Mouse (Mus musculus) hindbrain, embryonic 11.5 days (tissue): ENCODE measurements at regions not wholly inside any gene's neighbourhood (a gene's known extent, or its start where the extent isn't known, plus 50 kb on each side); places are given as distances from the start of the nearest gene placed in this dataset.

Experiments used
- ATAC-seq: fragments of 200-750 bp; cut with Nextera tagmentation; 2 replicates; pipeline ENCODE4 v1.8.0; 2017; ENCODE audit warnings: mild to moderate bottlenecking, moderate TSS enrichment, moderate library complexity; ENCODE audit not compliant: low FRiP score
- DNase-seq: peaks from one replicate; pipeline ENCODE4 v3.0.0-alpha.2; 2015; ENCODE audit warnings: low spot score
- H3K27ac ChIP-seq: fragments of 300-500 bp; sonication (generic); 2 replicates; pipeline ENCODE4 v1.5.1; 2014; ENCODE audit warnings: mild to moderate bottlenecking, low read depth, low read length
- H3K27me3 ChIP-seq: fragments of 300-500 bp; sonication (generic); 2 replicates; pipeline ENCODE4 v1.6.1; 2014; ENCODE audit warnings: mild to moderate bottlenecking, low read length, moderate library complexity, mixed read lengths; ENCODE audit not compliant: control insufficient read depth, insufficient read depth
- H3K36me3 ChIP-seq: fragments of 300-500 bp; sonication (generic); 2 replicates; pipeline ENCODE4 v1.6.1; 2014; ENCODE audit warnings: mild to moderate bottlenecking, low read length, moderate library complexity, mixed read lengths; ENCODE audit not compliant: control insufficient read depth, insufficient read depth
- H3K4me1 ChIP-seq: fragments of 300-500 bp; sonication (generic); replicated peaks from 2 replicates; pipeline ENCODE4 v1.6.1; 2014; ENCODE audit warnings: low read length, mixed read lengths; ENCODE audit not compliant: control insufficient read depth, insufficient read depth
- H3K4me2 ChIP-seq: fragments of 300-500 bp; sonication (generic); replicated peaks from 2 replicates; pipeline ENCODE4 v1.6.1; 2014; ENCODE audit warnings: mild to moderate bottlenecking, low read depth, low read length
- H3K4me3 ChIP-seq: fragments of 300-500 bp; sonication (generic); 2 replicates; pipeline ENCODE4 v1.5.1; 2014; ENCODE audit warnings: low read depth, low read length
- H3K9ac ChIP-seq: fragments of 300-500 bp; sonication (generic); 2 replicates; pipeline ENCODE4 v1.6.1; 2014; ENCODE audit warnings: low read depth, low read length
- H3K9me3 ChIP-seq: fragments of 300-500 bp; sonication (generic); 2 replicates; pipeline ENCODE4 v1.6.1; 2016; ENCODE audit warnings: low read length; ENCODE audit not compliant: control insufficient read depth
- WGBS: fragments of 180-500 bp; shearing (Covaris S2); extraction: QIAGEN DNeasy Blood & Tissue Kit; methylation state at CpG from one replicate; pipeline ENCODE4 v1.1.7; 2014; 5-methylcytosine and 5-hydroxymethylcytosine counted together

DNA sequence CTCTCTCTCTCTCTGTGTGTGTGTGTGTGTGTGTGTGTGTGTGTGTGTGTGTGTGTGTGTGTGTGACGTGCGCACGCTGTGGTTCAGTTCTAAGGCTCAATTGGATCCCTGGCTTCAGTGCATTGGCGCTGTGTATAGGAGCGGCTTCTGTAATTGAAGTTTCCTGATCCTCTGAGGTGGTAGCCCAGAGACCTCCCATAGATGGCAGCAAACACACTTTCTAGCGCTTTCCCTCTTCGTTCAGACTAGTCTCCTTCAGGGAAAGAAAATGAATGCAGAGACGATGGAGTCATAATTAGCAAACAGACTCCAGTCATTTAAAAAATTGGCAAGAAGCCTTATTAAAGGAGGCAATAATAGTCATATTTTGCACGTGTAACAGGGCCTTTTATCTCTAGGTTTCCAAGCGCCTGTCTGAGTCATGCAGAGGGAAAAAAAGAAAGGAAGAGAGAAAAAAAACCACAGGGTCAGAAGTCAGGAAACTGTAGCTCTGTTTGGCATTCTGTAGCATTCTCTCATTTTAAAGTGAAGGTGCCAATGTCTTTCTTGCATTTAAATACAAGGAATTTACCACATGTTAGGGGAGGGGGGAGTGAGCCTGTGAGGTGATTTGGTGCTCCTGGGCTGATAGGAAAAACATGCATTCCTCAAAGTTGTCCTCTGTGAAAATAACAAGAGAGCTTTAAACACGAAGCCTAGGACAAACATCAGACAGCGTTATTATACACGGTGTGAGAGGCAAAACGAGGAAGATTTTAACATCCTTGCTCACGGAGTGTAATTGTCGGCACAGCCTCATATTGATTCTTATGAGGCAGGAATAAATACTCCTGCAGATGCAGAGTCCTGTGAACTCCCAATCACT is 439.4 kb upstream of the Kif2a start:
- H3K9ac ChIP-seq = no peak overlapping the region
- no peak overlapping the region for H3K4me3 ChIP-seq
- no peaks in the 10 kb centered on the region for H3K36me3 ChIP-seq
- H3K9me3 ChIP-seq = no peaks in the 10 kb centered on the region
- H3K27ac ChIP-seq = no peak overlapping the region
- no peaks in the 10 kb centered on the region for H3K27me3 ChIP-seq
- ATAC-seq (peak; percentile 81), DNase-seq (peak; percentile 73)
- no peak overlapping the region for H3K4me2 ChIP-seq
- 24% methylated on average over 16 of the region's 16 CpGs for WGBS
- no peaks in the 10 kb centered on the region for H3K4me1 ChIP-seq

DNA sequence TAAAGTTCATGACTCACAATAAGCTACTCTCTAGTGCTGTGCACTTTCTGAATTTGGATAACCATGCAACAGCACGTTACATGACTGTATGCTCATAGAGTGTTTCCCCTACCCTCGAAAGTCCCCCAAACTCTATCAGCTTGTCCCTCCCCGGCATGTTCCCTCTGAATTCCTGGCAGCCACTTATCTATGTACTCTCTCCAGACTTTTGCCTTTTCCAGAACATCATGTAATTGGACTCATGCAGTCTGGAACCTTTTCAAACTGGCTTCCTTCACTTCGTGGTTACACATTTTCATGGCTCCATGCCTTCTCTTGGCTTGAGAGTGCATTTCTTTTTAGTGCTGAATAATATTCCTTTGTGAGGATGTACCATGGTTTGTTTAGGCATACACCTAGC is 436.8 kb upstream of the Kif2a start:
- no peak overlapping the region for H3K27ac ChIP-seq
- no peak for DNase-seq
- H3K4me2 ChIP-seq = no peak overlapping the region
- H3K36me3 ChIP-seq = no peaks in the 10 kb centered on the region
- no peaks in the 10 kb centered on the region for H3K9me3 ChIP-seq
- 89% methylated on average over 4 of the region's 4 CpGs for WGBS
- H3K9ac ChIP-seq = no peak overlapping the region
- H3K4me1 ChIP-seq = no peaks in the 10 kb centered on the region
- ATAC-seq = no peak
- no peaks in the 10 kb centered on the region for H3K27me3 ChIP-seq
- no peak overlapping the region for H3K4me3 ChIP-seq

- H3K4me2 ChIP-seq = no peak overlapping the region
- H3K9me3 ChIP-seq = no peaks in the 10 kb centered on the region
- no peak overlapping the region for H3K27ac ChIP-seq
- no peak for ATAC-seq
- H3K4me3 ChIP-seq = no peak overlapping the region
- DNase-seq = no peak
- no peaks in the 10 kb centered on the region for H3K36me3 ChIP-seq
- H3K4me1 ChIP-seq = no peaks in the 10 kb centered on the region
- no peaks in the 10 kb centered on the region for H3K27me3 ChIP-seq
- WGBS = 88% methylated on average over 10 of the region's 10 CpGs
- H3K9ac ChIP-seq = no peak overlapping the region
These were observed 435.3 kb upstream of the Kif2a start for GRCm38 (mm10) chr13:107457270-107457669.

GRCm38 (mm10) chr13:107456394-107456793 is 434.5 kb upstream of the Kif2a start:
- Histone ChIP-seq H3K27ac (no peak overlapping the region), H3K9me3 (no peaks in the 10 kb centered on the region), H3K36me3 (no peaks in the 10 kb centered on the region), H3K4me3 (no peak overlapping the region), H3K9ac (no peak overlapping the region), H3K4me2 (no peak overlapping the region), H3K27me3 (no peaks in the 10 kb centered on the region), H3K4me1 (no peaks in the 10 kb centered on the region)
- 82% methylated on average over 2 of the region's 2 CpGs for WGBS
- DNase-seq = no peak
- ATAC-seq = no peak

- Histone ChIP-seq H3K4me1 (no peaks in the 10 kb centered on the region), H3K9me3 (no peaks in the 10 kb centered on the region), H3K36me3 (no peaks in the 10 kb centered on the region), H3K27me3 (no peaks in the 10 kb centered on the region), H3K4me2 (no peak overlapping the region), H3K4me3 (no peak overlapping the region), H3K27ac (no peak overlapping the region), H3K9ac (no peak overlapping the region)
- 83% methylated on average over 11 of the region's 11 CpGs for WGBS
- ATAC-seq (no peak), DNase-seq (no peak)
These were observed 427.8 kb upstream of the Kif2a start for GRCm38 (mm10) chr13:107449598-107450179.

DNA sequence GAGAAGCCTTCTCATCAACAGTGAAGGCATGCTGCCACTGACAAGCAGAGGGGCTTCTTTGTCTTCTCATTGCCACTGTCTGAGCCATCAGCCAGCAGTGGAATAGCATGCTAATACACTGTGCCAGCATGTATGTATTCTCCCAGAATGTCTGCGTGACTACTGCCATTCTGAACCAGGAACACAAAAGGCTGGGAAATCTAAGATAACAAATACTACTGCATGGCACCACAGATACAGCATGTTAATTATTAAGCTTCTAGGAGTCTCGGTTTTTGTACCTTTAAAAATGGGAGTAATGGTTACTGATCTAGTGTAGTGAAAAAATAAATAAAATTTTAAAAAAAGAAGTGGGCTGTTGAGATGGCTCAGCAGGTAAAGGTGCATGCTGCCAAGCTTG is 425.9 kb upstream of the Kif2a start:
- ATAC-seq = no peak
- no peak overlapping the region for H3K9ac ChIP-seq
- no peaks in the 10 kb centered on the region for H3K4me1 ChIP-seq
- no peaks in the 10 kb centered on the region for H3K36me3 ChIP-seq
- H3K27ac ChIP-seq = no peak overlapping the region
- H3K27me3 ChIP-seq = no peaks in the 10 kb centered on the region
- DNase-seq = no peak
- no peaks in the 10 kb centered on the region for H3K9me3 ChIP-seq
- no peak overlapping the region for H3K4me2 ChIP-seq
- no peak overlapping the region for H3K4me3 ChIP-seq
- WGBS = 87% methylated on average over 2 of the region's 2 CpGs

- 77% methylated on average over 3 of the region's 3 CpGs for WGBS
- peak; percentile 10 for DNase-seq
- ATAC-seq = no peak
- no peaks in the 10 kb centered on the region for H3K4me1 ChIP-seq
- no peak overlapping the region for H3K4me3 ChIP-seq
- H3K4me2 ChIP-seq = no peak overlapping the region
- no peaks in the 10 kb centered on the region for H3K36me3 ChIP-seq
- H3K27me3 ChIP-seq = no peaks in the 10 kb centered on the region
- no peaks in the 10 kb centered on the region for H3K9me3 ChIP-seq
- H3K9ac ChIP-seq = no peak overlapping the region
- H3K27ac ChIP-seq = no peak overlapping the region
These were observed 397.6 kb upstream of the Kif2a start for GRCm38 (mm10) chr13:107419363-107420155.

- DNase-seq = no peak
- H3K9ac ChIP-seq = no peak overlapping the region
- no peaks in the 10 kb centered on the region for H3K9me3 ChIP-seq
- H3K4me1 ChIP-seq = no peaks in the 10 kb centered on the region
- H3K4me3 ChIP-seq = no peak overlapping the region
- no peak overlapping the region for H3K4me2 ChIP-seq
- no peak overlapping the region for H3K27ac ChIP-seq
- ATAC-seq = no peak
- no peaks in the 10 kb centered on the region for H3K36me3 ChIP-seq
- H3K27me3 ChIP-seq = no peaks in the 10 kb centered on the region
These were observed 388.3 kb upstream of the Kif2a start for GRCm38 (mm10) chr13:107410267-107410666.
